Mouse (Mus musculus) erythroblast, embryonic 14.5 days (primary cell): ENCODE results near the gene Fbxo42.

ENCODE experiments used
- GATA1 ChIP-seq: IDR thresholded peaks from 2 replicates; pipeline ENCODE4 v1.6.1; 2012; ENCODE audit warnings: low read length, inconsistent platforms, mixed read lengths
- TAL1 ChIP-seq: IDR thresholded peaks from 3 replicates; pipeline ENCODE4 v1.6.1; 2012; ENCODE audit warnings: low read length, inconsistent platforms, mixed read lengths

- no peak for TF ChIP-seq GATA1
- TF ChIP-seq TAL1, result no peak
Measured at GRCm38 (mm10) chr4:141244931-141245425, 97.3 kb downstream of the Fbxo42 start.
